Comparison of ENCODE assay signal across 8 mouse cellular contexts in the genomic region with DNA sequence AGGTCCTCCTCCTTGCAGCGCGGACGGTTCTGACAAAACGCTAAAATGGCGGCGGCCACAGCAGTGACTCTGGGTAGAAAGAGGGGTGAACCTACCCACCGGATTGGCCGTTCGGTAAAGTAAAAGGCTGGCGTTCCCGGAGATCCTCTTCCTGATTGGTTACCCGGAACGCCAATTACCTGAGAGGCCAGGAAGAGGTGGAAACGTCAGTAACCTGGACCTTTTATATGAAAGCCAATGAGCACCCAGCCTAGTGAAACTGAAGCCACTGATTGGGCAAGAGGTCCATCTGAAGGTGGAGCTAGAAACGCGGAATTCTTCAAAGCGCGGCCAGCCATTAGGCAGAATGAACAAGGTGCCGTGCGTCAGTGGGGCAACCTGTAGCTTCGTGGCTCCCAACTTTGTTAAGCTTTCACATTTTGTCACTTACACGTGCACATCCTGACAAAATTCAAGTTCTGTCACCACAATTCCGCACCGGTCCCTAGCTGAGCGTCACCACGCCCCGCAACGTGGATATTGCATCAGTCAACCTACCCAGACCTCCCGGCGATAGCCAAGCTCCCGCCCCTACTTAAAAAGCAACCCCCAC. TPM values are rescaled to one million over a fixed set of nuclear protein-coding genes. Genes with fewer than 3 reads are reported as not detected.
DNase-seq lines count a peak whose midpoint lies in the region; ATAC-seq and TF ChIP-seq lines count a peak whose summit lies in the region.

Gene Rbm4 (minus strand): TSS at position 71 of the 592 bp plus-strand sequence.

- H3K9me3 ChIP-seq in erythroblast, embryonic 14.5 days (ENCODE audit: control insufficient read depth, low read length): no peaks in the 10 kb centered on the region
- no peaks in the 10 kb centered on the region for H3K9me3 ChIP-seq in heart, embryonic 11.5 days (replicated peaks; ENCODE audit: control insufficient read depth, low read length)
- H3K9me3 ChIP-seq in kidney, embryonic 16.5 days (ENCODE audit: low read length): no peaks in the 10 kb centered on the region

- TF ChIP-seq POLR2A in brain, embryonic 14.5 days (IDR thresholded peaks at IDR 0.05; ENCODE audit: borderline replicate concordance, extremely low read depth, insufficient read depth, insufficient read length, poor library complexity, severe bottlenecking): no peak; the same call in 1 of the 2 replicates
- TF ChIP-seq POLR2A in liver, adult 2 months (IDR thresholded peaks at IDR 0.05; ENCODE audit: extremely low read depth, insufficient read depth, low read length): 0 out of 2 replicates have a peak, but pooled peaks have one; percentile 47
- peak; percentile 75 for TF ChIP-seq POLR2A in myocyte (IDR thresholded peaks at IDR 0.05; ENCODE audit: insufficient read length, low read depth)

- H3K79me2 ChIP-seq in C2C12 (ENCODE audit: control insufficient read depth, insufficient read depth) (peaks cover 96% of the 10 kb centered on the region), myocyte (ENCODE audit: control insufficient read depth, insufficient read depth) (peaks cover 94% of the 10 kb centered on the region)
- H3K79me2 ChIP-seq in liver, adult 2 months (ENCODE audit: control insufficient read depth, insufficient read depth, low read length): peaks cover 33% of the 10 kb centered on the region

- H3K9ac ChIP-seq in heart, embryonic 11.5 days (ENCODE audit: low read depth, low read length): peak within 1 kb of the TSS; percentile 85
- peak within 1 kb of the TSS; percentile 85 for H3K9ac ChIP-seq in kidney, embryonic 16.5 days (replicated peaks; ENCODE audit: low read length)
- H3K9ac ChIP-seq in liver, adult 2 months (ENCODE audit: low read depth, low read length): peak within 1 kb of the TSS; percentile 78

- peaks cover 79% of the 10 kb centered on the region for H3K79me3 ChIP-seq in C2C12 (ENCODE audit: low read depth)

- peak within 1 kb of the TSS; percentile 84 for H3K4me2 ChIP-seq in heart, embryonic 11.5 days
- peak within 1 kb of the TSS; percentile 84 for H3K4me2 ChIP-seq in kidney, embryonic 16.5 days (replicated peaks; ENCODE audit: low read depth, low read length)
- H3K4me2 ChIP-seq in myocyte (ENCODE audit: low read depth): peak within 1 kb of the TSS; percentile 96

- peaks cover 72% of the 10 kb centered on the region for H3K4me1 ChIP-seq in erythroblast, embryonic 14.5 days (ENCODE audit: control insufficient read depth)
- H3K4me1 ChIP-seq in heart, embryonic 11.5 days (ENCODE audit: control insufficient read depth, insufficient read depth, low read length): peaks cover 8% of the 10 kb centered on the region; the same call in 1 of the 2 replicates
- peaks cover 35% of the 10 kb centered on the region for H3K4me1 ChIP-seq in kidney, embryonic 16.5 days (ENCODE audit: insufficient read depth, low read length)
- H3K4me1 ChIP-seq in liver, adult 2 months (ENCODE audit: control insufficient read depth, insufficient read depth, low read length): peaks cover 24% of the 10 kb centered on the region

- ATAC-seq in heart, embryonic 11.5 days (replicated peaks; ENCODE audit: insufficient number of reproducible peaks, low FRiP score, low TSS enrichment): peak; percentile 96
- peak; percentile 98 for ATAC-seq in kidney, embryonic 16.5 days (ENCODE audit: low FRiP score, low TSS enrichment)

- H3K36me3 ChIP-seq in C2C12 (ENCODE audit: control insufficient read depth, insufficient read depth) (peaks cover 60% of the 10 kb centered on the region), myocyte (ENCODE audit: control insufficient read depth, insufficient read depth) (peaks cover 35% of the 10 kb centered on the region)
- peaks cover 73% of the 10 kb centered on the region for H3K36me3 ChIP-seq in erythroblast, embryonic 14.5 days (ENCODE audit: control insufficient read depth)
- peaks cover 11% of the 10 kb centered on the region for H3K36me3 ChIP-seq in heart, embryonic 11.5 days (ENCODE audit: control insufficient read depth, insufficient read depth, low read length)
- H3K36me3 ChIP-seq in kidney, embryonic 16.5 days (ENCODE audit: insufficient read depth, low read length): peaks cover 31% of the 10 kb centered on the region
- H3K36me3 ChIP-seq in liver, adult 2 months (ENCODE audit: control insufficient read depth, insufficient read depth, low read length): peaks cover 24% of the 10 kb centered on the region
- peaks cover 8% of the 10 kb centered on the region for H3K36me3 ChIP-seq in splenic B cell, adult 2 months (ENCODE audit: control insufficient read depth, insufficient read depth, low read length, poor library complexity, severe bottlenecking)

- H3K27ac ChIP-seq in heart, embryonic 11.5 days (ENCODE audit: low read depth, low read length): peak within 1 kb of the TSS; percentile 84
- H3K27ac ChIP-seq in kidney, embryonic 16.5 days (ENCODE audit: low read length): peak within 1 kb of the TSS; percentile 88
- H3K27ac ChIP-seq in liver, adult 2 months (replicated peaks; ENCODE audit: insufficient read depth, low read depth, low read length): peak within 1 kb of the TSS; percentile 80

- TF ChIP-seq CTCF in C2C12 (IDR thresholded peaks at IDR 0.05; ENCODE audit: control insufficient read depth, insufficient read depth, insufficient read length): no peak
- TF ChIP-seq CTCF in brain, embryonic 14.5 days (IDR thresholded peaks at IDR 0.05; ENCODE audit: borderline replicate concordance, extremely low read depth, insufficient read depth, insufficient read length): no peak
- no peak for TF ChIP-seq CTCF in liver, adult 2 months (IDR thresholded peaks at IDR 0.05; ENCODE audit: low read depth, low read length)

- no peaks in the 10 kb centered on the region for H3K27me3 ChIP-seq in C2C12 (ENCODE audit: control insufficient read depth, insufficient read depth, insufficient read length)
- no peaks in the 10 kb centered on the region for H3K27me3 ChIP-seq in erythroblast, embryonic 14.5 days (ENCODE audit: control insufficient read depth)
- H3K27me3 ChIP-seq in heart, embryonic 11.5 days (ENCODE audit: control insufficient read depth, insufficient read depth, low read length): no peaks in the 10 kb centered on the region
- H3K27me3 ChIP-seq in kidney, embryonic 16.5 days (ENCODE audit: insufficient read depth, low read length): no peaks in the 10 kb centered on the region
- H3K27me3 ChIP-seq in liver, adult 2 months (ENCODE audit: control insufficient read depth, insufficient read depth, low read length): no peaks in the 10 kb centered on the region
- H3K27me3 ChIP-seq in myocyte (ENCODE audit: control insufficient read depth, insufficient read depth, insufficient read length): no peaks in the 10 kb centered on the region
- no peaks in the 10 kb centered on the region for H3K27me3 ChIP-seq in splenic B cell, adult 2 months (ENCODE audit: control insufficient read depth, insufficient read depth, low read length, poor library complexity, severe bottlenecking)

- DNase-seq in brain, embryonic 14.5 days (ENCODE audit: low read depth): peak; percentile 100
- peak; percentile 98 for DNase-seq in liver, adult 2 months (ENCODE audit: extremely low read depth, low read depth, low spot score)
- peak; percentile 99 for DNase-seq in splenic B cell, adult 2 months (ENCODE audit: low read depth, low spot score)

- under 1% methylated on average over 31 of the region's 31 CpGs for WGBS in heart, embryonic 11.5 days (ENCODE audit: insufficient replicate concordance)
- 0% methylated on average over 31 of the region's 31 CpGs for WGBS in kidney, embryonic 16.5 days
- WGBS in liver, adult 2 months: under 1% methylated on average over 31 of the region's 31 CpGs

- H3K4me3 ChIP-seq in C2C12 (ENCODE audit: insufficient read depth, poor library complexity, severe bottlenecking) (peak within 1 kb of the TSS; percentile 75), myocyte (peak within 1 kb of the TSS; percentile 74)
- peak within 1 kb of the TSS; percentile 78 for H3K4me3 ChIP-seq in erythroblast, embryonic 14.5 days (replicated peaks)
- H3K4me3 ChIP-seq in heart, embryonic 11.5 days (ENCODE audit: low read depth, low read length): peak within 1 kb of the TSS; percentile 82
- H3K4me3 ChIP-seq in kidney, embryonic 16.5 days (ENCODE audit: low read length): peak within 1 kb of the TSS; percentile 92
- H3K4me3 ChIP-seq in liver, adult 2 months (ENCODE audit: insufficient read depth, low read depth, low read length): peak within 1 kb of the TSS; percentile 79

- H3ac ChIP-seq in C2C12 (ENCODE audit: control insufficient read depth, insufficient read length, low read depth) (peak within 1 kb of the TSS; percentile 66), myocyte (ENCODE audit: control insufficient read depth, insufficient read length) (peak within 1 kb of the TSS; percentile 39)

TF ChIP-seq in C2C12, 6 proteins besides CTCF, POLR2A, EP300 and RAD21:
- TF ChIP-seq MYOG (IDR thresholded peaks at IDR 0.05; ENCODE audit: control insufficient read depth, extremely low read depth, insufficient read length): no peak
- TF ChIP-seq FOSL1 (IDR thresholded peaks at IDR 0.05; ENCODE audit: insufficient read depth, low read length, poor library complexity, severe bottlenecking): no peak
- TF ChIP-seq MYOD1 (IDR thresholded peaks at IDR 0.05; ENCODE audit: control insufficient read depth, insufficient read length, low read depth): no peak
- TF ChIP-seq USF1 (IDR thresholded peaks at IDR 0.05; ENCODE audit: low read depth): no peak
- peak; percentile 55 for TF ChIP-seq CEBPB (IDR thresholded peaks at IDR 0.05; ENCODE audit: low read depth)
- TF ChIP-seq MAX (IDR thresholded peaks at IDR 0.05): peak; percentile 64

TF ChIP-seq in myocyte, 11 proteins besides CTCF, POLR2A, EP300 and RAD21 (continues in another document):
- TF ChIP-seq TCF12 (IDR thresholded peaks at IDR 0.05; ENCODE audit: insufficient read depth, poor library complexity, severe bottlenecking): no peak
- TF ChIP-seq E2F4 (IDR thresholded peaks at IDR 0.05; ENCODE audit: insufficient read depth): peak; percentile 57
- TF ChIP-seq MAX (IDR thresholded peaks at IDR 0.05; ENCODE audit: low read depth): peak; percentile 86
- no peak for TF ChIP-seq TCF3 (IDR thresholded peaks at IDR 0.05; ENCODE audit: insufficient read length, low read depth)
- no peak for TF ChIP-seq MYOD1 (IDR thresholded peaks at IDR 0.05; ENCODE audit: control insufficient read depth in 1 of 3, insufficient read length in 2 of 3, low read depth in 2 of 3)
- no peak for TF ChIP-seq USF1 (IDR thresholded peaks at IDR 0.05; ENCODE audit: low read depth)
- no peak for TF ChIP-seq REST (IDR thresholded peaks at IDR 0.05; ENCODE audit: insufficient read depth, insufficient read length)
- TF ChIP-seq CEBPB (IDR thresholded peaks at IDR 0.05; ENCODE audit: insufficient read depth, poor library complexity, severe bottlenecking): peak; percentile 65

RNA-seq across cellular contexts. Expression of gene Rbm4, which starts in this region (rescaled TPM):
- 43.8 TPM for polyA plus RNA-seq in C2C12 (2012; fragmentation: generic; extraction: Trizol)
- 146 and 173 TPM in 2 replicates for polyA plus RNA-seq in brain, embryonic 14.5 days (2012; rRNA removed)
- 1.1 and 1.6 TPM in 2 replicates for polyA plus RNA-seq in erythroblast, embryonic 14.5 days (2012)
- 54.0 and 58.0 TPM in 2 replicates for polyA plus RNA-seq in heart, embryonic 11.5 days (2014; fragmentation: Nextera tagmentation; extraction: Ambion mirVana)
- polyA plus RNA-seq in kidney, embryonic 16.5 days (2015; fragmentation: Nextera tagmentation; extraction: Ambion mirVana): 66.0 and 82.7 TPM in 2 replicates
- total RNA-seq in liver, adult 2 months (2014; rRNA removed): 58.4 and 67.7 TPM in 2 replicates
- 25.7 and 32.8 TPM in 2 replicates for polyA plus RNA-seq in liver, adult 2 months (2012; rRNA removed)
- polyA plus RNA-seq in myocyte (2012; fragmentation: generic; extraction: Trizol): 66.4 TPM

Comparison
In these comparisons a context has a peak if more than half of its experiments do, and no peak if none do; other contexts are left out.
1. Peak in every context shown above with its lines: DNase-seq, ATAC-seq, H3K4me3 ChIP-seq and H3K27ac ChIP-seq.
2. RNA of gene Rbm4 (polyA plus RNA-seq): 146 to 173 TPM in brain, embryonic 14.5 days, 66.0 to 82.7 TPM in kidney, embryonic 16.5 days, 66.4 TPM in myocyte (single experiment), 54.0 to 58.0 TPM in heart, embryonic 11.5 days, 43.8 TPM in C2C12 (single experiment) and 25.7 to 32.8 TPM in liver, adult 2 months; 1.1 to 1.6 TPM in erythroblast, embryonic 14.5 days; every median in the first group is over 10 times any median in the second.